Mouse (Mus musculus) thymus, postnatal 14 days (tissue): ENCODE data around the gene Letmd1.

Source experiments
- DNase-seq: peaks from one replicate; pipeline ENCODE4 v3.0.0; 2021

The Letmd1 gene

DNA sequence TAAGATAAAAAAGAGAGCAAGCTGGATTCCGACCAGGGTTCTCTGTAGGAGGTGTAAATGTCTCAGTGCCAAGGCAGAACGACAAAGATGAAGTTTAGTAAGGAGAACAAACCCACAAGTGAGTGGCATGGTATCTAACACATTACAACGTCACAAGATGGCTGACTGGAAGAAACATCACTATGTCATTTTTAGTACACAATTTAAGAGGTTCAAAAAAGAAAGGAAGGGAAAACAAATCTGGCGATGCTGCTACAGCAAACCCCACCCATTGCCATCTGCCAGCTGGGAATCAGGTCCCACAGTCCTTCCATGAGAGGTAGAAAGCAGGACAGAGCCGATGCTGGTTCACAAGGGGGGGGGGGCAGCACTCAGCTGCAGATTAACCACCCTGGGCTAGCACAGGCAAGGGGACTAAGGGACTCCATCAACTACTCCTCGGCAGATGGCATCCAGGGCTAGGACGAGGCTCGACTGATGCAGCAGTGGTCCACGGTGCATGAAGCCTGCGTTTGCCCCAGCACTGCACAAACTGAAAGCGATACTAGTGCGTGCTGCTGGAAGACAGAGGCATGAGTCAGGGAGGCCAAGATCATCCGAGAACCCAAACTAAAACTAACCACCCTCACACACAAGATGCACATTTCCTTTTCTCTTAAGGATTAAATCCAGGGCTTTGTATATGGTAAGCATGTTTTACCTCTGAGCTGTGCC is 39.8 kb downstream of the Letmd1 start:
- no peak for DNase-seq

DNA sequence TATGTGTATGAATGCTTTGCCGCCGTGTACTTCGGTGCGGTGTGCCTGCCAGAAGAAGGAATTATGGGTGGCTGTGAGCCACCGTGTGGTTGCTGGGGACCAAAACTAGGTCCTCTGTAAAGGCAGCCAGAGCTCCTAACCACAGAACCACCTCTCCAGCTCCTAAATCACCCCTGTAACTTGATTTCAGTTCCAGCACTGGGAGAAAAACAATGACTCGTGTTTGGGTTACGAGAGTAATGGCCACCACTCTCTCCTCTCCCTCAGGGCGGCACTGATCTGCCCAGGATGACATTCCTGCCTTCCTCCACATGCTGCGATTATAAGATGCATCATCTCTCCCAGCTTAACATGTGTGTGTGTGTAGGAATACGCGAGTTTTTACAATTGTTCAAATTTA is 41.2 kb downstream of the Letmd1 start:
- DNase-seq = no peak

DNA sequence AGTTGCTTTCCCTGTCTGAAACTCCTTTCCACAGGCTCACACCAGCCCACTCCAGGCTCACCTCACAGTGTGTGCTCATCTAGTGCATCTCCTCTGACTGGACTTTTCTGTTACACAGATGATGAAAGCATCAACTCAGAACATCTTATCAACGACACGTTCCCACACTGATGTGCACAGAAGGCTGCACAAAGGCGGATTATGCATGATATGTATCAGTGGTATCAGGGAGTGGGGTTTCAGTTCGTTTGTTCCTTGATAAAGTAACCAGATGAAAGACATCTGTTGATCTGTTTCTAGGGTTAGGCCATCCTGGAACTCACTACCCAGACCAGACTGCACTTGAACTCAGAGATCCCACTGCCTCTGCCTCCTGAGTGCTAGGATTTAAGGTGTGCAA is 44.6 kb downstream of the Letmd1 start:
- DNase-seq = no peak

DNA sequence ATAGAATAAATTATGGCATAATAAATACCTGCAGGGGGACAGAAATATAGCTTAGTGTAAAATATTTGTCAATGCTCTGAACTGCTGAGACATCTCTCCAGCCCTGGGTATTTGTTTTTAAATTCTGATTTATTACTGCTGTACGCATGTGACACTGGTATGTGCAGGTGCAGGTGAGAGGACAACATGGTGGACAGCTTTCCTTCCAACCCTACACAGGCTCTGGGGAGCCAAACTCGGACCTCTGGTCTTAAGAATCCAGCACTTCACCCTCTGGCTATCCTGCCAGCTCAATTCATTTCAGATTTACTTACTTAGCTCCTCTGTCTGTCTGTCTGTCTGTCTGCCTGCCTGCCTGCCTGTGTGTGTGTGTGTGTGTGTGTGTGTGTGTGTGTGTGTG is 46.3 kb downstream of the Letmd1 start:
- DNase-seq = no peak

DNA sequence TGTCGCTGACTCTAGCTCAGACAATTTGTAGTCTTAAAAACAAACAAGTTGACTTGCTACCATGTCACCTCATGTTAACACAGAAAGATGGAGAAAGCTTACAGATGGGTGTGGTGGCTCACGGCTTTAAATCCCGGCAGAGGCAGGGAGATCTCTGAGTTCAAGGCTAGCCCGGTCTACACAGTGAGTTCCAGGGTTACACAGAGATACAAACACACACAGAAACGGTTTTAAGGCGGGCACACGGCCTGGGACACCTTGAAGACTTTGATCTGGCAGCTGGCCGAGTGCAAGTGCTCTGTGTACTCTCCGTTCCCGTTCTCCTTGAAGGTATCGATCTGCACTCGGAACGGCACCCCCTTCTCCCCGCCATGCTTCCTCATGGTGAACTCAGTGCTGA is 51.5 kb downstream of the Letmd1 start:
- DNase-seq = no peak

DNA sequence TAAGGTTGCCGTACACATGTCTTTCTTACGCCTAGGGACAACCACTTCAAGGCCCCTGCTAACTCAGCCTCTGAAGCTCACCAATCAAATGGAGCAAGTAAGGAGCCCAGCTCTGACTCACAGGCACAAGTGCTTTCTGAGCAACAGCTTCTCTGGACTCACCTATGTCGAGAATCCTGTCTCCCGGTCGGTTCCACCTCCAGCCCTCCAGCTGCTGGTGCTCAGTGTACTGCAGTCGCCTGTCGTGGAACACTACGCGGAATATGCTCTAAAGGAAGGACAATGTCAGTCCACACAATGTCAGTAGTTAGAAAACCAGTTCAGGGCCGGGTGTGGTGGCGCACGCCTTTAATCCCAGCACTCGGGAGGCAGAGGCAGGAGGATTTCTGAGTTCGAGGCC is 56.6 kb downstream of the Letmd1 start:
- DNase-seq = no peak

DNA sequence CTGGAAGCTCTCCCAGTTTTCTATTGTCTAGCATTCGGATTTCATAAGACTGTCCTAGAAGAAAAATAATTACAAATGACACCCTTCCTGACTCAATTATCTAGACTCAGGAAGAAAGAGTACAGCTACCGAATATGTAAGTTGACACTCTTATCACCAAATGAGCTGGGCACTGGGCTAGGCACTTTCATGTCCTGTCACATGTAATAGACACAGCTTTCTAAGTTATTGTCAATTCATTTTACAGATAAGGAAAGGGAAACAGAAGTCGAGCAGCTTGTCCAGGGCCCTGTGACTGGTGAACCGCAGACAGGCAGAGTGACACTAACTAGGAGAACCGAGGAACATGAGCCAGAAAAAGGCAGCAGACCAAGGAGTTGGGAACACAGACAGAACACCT is 59.1 kb downstream of the Letmd1 start:
- DNase-seq = no peak
